Mouse (Mus musculus) lung, postnatal 14 days (tissue): ENCODE data around the gene Cpn2.
A peak's percentile ranks its signal among the peaks of the same experiment; 100 is the strongest.

ENCODE experiments used
- DNase-seq: peaks from one replicate; pipeline ENCODE4 v3.0.0; 2021

Cpn2 gene

DNA sequence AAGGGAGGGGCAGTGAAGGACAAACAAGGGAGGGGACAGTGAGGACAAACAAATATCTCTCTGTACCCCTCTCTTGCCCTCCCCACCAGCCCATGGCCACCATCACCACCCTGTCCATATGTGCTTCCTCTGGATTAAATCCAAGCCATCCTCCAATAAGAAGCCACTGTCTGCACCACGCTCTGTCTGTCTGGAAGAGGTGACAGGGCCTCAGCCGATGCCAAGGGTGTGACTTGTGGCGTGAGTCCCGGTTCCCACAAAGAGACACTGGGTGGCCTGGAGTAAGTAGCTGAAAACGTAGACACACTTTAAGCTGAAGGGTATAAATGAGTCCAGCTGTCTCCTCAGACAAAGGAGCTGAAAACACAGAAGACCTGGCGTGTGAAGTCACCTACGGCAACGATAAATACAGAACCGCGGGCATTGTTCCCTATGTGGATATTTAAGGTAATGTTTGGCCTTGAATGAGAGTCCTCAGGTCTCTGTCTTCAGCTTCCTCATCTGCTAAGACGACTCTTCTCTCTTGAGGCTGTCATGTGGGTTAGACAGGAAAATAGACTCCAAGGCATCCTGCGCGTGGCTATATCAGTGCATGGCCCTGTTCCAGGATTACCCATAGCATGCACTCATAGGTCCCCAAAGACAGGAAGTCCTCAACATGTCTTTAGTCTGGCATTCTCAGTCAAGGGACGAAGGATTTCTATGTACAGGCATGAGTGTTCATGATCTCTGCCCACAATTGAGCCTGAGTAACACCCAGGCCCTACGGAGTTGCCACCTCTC is 8.4 kb upstream of the Cpn2 start:
- no peak for DNase-seq

DNA sequence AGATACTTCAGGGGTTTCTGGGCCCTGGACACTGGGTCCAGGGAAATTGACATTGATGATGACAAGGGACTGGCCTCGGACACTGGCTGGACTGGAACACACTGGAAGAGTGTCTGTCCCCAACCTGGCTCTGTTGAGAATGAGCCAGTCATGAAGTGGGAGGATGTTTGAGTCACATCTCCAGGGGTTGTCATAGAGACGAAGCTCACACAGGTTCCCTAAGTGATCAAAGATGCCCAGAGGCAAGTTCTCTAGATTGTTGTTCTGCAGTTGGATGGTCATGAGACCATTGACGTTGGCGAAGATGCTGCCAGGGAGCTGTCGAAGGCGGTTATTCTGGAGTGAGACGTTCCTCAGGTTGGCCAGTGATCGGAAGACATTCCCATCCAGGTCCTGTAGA is 5.8 kb upstream of the Cpn2 start:
- DNase-seq = no peak

DNA sequence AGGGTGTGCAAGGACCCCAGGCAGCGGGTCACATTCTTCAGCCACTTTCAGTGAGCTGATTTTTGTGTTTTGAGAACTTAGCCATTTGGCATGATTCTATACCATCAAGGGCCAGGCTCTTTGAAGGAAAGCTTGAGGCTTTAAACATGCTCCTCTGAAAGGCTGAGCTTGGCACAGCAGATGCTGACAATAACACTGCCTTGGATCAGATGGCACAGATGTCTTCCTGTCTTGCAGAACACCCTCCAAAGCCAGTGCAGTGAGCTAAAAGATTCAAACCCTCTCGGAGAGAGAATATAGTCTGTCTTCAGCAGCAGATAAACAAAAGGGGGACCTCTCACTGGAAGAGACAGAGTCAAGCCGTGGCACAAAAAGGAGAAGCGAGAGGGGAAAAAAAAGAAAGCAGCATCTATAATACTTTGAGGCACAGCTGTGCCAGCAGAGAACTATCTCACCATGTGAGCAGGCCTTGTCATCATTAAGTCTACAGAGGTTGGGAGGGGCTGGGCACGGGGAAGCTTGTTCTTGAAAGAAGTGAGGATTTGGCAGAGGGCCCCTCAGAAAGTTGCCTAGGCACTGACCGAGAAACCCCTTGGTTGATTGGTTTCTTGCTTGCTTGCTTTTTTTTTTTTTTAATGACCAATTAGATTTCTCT is 4.8 kb upstream of the Cpn2 start:
- no peak for DNase-seq

GRCm38 (mm10) chr16:30271223-30271761 is 4.0 kb upstream of the Cpn2 start:
- DNase-seq = no peak

DNA sequence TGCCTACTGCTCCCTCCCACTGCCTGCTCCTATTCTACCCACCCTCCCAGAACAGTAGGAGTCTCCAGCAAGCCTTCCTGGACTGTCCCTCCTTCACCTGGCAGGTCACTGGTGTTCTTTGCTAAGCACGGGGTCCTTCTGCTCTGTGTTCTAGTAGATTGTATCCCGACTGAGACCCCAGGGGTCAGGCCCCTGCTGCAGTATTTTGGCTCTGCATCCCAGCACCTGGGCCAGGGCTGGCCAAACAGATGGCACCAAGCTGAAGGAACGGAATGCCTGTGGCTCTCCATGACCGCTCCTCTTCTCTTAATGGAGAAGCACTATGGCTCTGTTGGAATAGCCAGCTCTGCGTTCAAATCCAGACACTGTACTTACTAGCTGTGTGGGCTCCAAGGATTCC is 738 bp downstream of the Cpn2 start:
- DNase-seq = no peak

- no peak for DNase-seq
Observed at GRCm38 (mm10) chr16:30265611-30266010, 1.7 kb downstream of the Cpn2 start.

DNA sequence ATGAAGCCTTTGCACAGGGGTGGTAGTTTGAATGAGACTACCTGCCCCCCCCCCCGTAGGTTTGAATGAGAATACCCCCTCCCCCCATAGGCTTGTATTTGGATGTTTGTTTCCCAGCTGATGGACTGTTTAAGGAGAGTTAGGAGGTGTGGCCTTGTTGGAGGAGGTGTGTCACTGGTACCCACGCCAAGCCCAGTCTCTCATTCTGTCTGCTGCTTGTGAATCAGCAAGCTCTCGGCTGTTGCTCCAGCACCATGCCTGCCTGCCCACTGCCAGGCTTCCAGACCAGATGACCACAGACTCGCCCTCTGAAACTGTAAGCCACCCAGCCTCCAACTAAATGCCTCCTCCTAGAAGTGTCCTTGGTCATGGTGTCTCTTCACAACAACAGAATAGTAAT is 4.1 kb downstream of the Cpn2 start:
- DNase-seq = no peak

DNA sequence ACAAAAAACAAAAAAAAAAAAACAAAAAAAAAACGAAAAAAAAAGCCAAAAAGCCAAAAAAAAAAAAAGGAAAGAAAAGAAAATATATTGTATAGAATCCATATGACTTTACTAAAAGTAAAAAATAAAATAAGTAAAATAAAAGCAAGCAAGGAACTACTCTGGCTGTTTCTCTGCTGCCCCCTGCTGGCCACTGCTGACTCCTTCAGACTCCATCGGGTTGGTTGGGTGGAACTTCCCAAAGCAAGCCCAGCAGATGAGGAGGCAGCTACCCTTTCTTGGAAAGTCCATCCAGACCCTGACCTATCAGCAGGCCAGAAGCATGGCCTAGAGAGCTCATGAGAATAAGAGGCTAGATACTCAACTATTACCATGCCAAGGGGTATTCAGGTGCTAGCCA is 4.6 kb downstream of the Cpn2 start:
- DNase-seq = peak; percentile 81

DNA sequence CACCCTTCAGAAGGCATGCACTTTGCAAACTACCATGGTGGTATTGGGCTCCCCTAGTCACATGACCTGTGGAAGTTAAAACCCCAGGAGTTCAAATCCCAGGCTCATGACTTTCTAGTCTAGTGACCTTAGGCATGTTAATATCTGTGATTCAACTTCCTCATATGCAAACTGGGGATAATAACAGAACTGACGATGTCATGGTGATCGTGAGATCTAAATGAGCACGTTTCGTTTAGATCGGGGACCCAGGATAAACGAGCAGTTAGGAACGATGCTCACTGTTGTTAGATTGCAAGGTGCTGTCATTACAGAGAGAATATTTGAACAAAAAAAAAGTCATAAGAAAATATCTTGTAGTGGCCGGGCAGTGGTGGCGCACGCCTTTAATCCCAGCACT is 5.1 kb downstream of the Cpn2 start:
- no peak for DNase-seq

DNA sequence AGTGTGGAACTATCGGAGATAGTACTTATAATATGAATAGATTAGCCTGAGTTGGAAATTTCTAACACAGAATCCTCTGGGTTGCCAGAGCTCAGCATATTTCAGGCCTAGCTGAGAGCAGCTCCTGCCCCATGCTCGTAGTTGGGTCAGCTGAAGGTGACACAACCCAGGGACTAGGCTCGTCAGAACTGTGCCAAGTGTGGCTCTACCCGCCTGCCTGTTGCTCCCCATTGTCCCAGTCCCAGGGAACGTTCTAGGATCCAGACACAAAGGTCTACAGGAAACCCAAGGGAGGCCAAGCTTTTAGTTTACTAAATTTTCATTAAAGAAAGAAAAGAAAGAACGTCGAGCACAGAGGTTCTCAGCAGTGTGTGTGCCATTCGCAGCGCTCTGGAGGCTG is 6.0 kb downstream of the Cpn2 start:
- DNase-seq = no peak

DNA sequence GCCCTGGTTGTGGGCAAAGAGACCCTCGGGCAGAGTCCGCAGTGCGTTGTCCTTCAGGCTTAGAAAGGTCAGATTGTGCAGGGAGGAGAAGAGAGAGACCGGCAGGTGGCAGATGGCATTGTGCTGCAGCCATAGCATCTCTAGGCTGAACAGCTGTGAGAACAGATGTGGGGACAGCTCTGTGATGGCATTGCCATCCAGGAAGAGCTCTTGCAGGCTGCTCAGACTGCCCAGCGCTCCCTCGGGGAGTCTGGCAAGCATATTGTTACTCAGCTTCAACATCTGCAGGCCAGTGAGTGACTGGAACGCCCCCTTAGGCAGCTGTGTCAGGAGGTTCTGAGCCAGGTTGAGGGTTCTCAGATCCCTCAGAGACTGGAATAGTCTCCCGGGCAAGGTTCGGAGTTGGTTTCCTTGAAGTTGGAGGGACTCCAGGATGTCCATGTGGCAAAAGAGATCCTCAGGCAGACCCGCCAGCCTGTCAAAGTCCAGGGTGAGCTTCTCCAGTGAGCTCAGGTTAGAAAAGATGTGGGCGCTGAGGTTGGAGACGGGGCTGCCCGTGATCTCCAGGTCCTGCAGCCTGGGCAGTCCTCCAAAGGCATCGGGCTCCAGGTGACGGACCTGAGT is 7.2 kb downstream of the Cpn2 start:
- no peak for DNase-seq

GRCm38 (mm10) chr16:30259444-30259843 is 7.9 kb downstream of the Cpn2 start:
- DNase-seq = no peak

DNA sequence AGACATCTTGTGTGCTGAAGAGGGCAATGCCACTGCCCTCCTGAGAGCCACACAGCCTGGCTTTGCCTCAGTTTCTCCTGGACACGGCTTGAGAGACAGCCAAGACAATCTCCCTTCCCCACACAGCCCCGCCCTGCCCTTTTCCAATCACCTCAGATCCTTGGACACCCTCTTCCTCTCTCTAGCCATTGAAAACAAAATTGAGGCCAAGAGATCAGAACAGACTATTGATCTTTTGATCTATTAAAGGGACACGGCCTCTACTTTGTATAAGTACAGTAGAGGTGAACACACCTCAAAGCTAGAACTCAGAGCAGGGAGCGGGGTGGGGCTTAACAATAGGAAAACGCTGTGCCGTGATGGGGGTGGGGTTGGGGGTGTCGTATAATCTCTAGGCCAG is 8.9 kb downstream of the Cpn2 start:
- DNase-seq = no peak

DNA sequence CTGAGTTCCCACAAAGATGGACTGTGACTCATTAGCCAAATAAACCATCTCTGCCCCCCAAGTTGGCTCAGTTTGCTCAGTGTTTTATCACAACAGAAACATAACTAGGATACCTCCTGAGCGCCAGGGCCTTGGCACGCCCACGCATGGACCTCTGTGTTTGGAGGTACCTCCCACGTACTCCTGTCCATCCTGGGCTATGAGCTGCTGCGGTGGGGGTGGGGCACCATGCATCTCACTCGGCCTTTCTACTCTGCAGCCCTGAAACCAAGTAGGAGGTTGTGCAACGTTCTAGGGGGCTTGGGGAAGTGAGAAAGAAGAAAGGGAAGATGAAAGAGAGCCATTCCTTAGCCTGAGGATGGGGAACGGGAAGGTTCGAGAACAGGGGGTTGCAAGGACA is 9.6 kb downstream of the Cpn2 start:
- no peak for DNase-seq

GRCm38 (mm10) chr16:30255061-30255460 is 12.2 kb downstream of the Cpn2 start:
- no peak for DNase-seq

- DNase-seq = no peak
Observed at GRCm38 (mm10) chr16:30253900-30254299, 13.4 kb downstream of the Cpn2 start.

DNA sequence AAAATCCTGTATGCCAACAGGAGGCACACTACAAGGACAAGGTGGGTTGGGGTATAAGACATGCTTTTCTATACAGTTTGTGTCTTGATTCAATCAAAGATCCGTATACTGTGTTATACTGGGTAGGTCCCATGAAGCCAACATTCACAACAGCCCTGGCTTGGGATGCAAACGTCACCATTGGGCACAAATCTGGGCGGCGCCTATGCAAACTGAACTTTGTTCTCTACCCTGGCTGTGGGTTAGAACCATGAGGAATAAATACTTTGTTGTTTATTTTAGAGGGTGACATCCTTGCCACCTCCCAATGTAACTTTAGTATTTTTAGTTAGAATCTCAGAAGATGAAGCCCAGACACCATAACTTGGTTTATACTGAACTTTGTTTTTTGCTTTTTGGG is 13.9 kb downstream of the Cpn2 start:
- no peak for DNase-seq

- DNase-seq = peak; percentile 84
Observed at GRCm38 (mm10) chr16:30252003-30252418, 15.3 kb downstream of the Cpn2 start.

DNA sequence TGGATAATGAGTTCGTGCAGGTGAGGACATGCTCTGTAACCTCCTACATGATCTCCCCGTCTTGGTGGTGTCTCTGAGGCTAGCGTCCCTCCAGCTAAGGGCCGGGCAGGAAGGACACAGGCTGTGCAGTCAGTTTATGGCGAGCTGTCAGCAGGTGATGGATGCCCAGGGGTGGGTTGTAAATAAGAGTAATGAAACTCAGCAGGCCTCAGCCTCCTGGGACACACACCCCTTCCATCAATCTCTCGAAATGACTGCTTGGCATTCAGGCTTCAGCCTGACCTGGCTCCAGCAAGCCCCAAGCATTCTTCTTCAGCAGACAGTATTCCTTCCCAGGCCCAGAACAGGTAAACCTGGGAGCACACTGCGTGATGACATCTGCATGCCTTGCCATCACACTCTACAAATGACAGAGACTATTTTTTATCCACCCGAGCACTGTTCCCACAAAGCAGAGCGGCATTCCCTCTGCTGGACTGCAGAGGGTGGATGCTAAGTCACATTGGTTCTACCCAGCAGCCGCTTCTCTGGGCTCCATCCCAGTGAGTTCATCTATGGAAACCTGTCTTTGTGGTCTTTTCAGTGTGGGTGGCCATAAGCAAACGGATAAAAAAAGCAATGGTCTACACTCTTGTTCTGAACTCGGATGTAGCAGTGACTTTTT is 23.1 kb downstream of the Cpn2 start:
- DNase-seq = no peak

DNA sequence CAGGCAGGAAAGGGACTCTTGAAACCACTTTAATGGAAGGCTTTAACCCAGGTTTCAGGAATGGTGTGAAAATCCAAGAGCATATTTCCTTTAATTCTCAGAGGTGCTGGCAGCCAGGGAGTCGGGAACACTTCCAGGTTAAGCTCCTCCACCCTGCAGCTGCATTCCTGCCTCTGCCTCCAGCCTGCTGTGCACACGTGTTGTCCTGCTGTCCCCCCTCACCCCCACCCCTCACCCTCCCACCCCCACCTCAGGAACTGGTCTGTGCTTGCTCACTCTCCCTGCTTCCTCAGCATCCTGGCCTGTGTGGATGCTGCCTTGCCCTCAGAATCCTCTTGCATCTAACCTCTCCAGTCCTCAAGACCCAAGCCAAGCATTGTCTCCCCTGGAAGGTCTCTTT is 25.7 kb downstream of the Cpn2 start:
- DNase-seq = no peak

GRCm38 (mm10) chr16:30238791-30239190 is 28.5 kb downstream of the Cpn2 start:
- no peak for DNase-seq

DNA sequence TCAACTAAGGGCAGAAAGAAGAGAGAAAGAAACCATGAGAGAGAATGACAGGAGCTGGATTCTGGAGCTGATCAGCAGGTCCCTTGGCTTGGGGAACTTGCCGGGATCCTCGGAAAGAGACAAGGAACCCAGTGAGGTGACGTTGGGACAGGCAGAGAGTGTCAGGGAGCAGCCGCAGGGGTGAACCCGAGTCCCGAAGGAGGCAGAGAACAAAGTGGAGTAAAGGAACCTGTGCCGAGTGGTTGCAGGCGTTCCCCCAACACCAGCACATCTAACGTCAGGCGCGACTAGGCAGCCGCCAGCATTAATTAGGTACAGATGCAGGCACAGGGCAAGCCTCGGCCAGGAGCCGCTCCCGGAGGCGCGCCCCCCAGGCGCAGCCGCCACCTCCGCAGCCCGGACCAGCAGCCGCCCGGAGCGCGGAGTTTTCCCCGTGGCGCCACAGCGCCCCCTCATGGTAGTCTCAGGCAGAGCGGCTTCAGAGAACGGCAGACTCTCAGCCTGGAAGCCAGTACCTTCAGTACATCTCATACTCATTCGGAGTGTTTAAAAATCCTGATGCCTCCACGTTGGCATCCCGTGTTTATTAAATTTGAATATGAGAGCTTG is 31.1 kb downstream of the Cpn2 start:
- DNase-seq = peak; percentile 91

- no peak for DNase-seq
Observed at GRCm38 (mm10) chr16:30235577-30235976, 31.7 kb downstream of the Cpn2 start.
